Mouse (Mus musculus) heart, postnatal 4 days (tissue): Measurements from ENCODE around the gene Runx3. TPM values are rescaled to one million over a fixed set of nuclear protein-coding genes. Genes with fewer than 3 reads are reported as not detected.

Source experiments
- DNase-seq: peaks from one replicate; pipeline ENCODE4 v3.0.0; 2021
- total RNA-seq, 2 experiments: library from RNA; stranded (reverse); gene quantifications; 2 replicates each; pipeline ENCODE4 v1.2.3; 2021

The Runx3 gene
- total RNA-seq, 2 experiments from 2014 or later, result 0.25 to 0.45 TPM

GRCm38 (mm10) chr4:135114301-135114700, 6.2 kb upstream of the Runx3 start:
- DNase-seq, result no peak

DNA sequence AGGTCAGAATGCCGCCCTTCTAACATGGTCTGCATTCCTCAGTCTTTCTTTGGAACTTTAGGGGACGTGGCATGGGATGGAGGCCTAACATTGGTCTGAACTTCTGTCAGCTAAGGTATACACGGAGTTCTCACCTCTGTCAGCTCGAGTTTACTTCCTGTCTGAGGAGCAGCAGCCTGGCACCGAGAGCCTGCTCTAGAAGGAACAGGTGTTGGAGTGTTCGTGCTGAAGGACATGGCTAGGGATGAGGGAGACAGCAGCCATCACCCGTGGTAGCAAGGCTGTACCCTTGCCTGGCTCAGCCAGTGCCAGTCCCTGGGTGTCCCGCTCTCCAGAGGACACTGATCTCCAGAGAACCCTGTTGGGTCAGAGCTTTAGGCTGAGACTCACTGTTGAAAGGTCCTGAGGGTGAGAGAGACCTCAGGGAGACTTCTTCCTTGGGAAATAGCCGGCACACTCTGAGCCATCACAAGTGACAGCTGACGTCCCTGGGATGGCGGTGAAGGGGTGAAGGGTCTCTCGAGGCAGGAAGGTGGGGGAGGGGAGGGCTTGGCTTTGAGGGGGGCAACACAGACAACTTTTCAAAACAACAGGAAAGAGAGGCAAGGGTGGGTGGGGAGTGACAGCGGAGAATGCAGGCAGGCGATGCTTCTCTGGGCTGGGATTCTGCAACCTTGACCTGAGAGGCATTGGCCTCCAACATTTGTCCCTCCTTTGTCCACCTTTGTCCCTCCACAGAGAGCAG, 4.9 kb upstream of the Runx3 start:
- DNase-seq, result no peak

- DNase-seq, result no peak
Observed at GRCm38 (mm10) chr4:135116391-135116790, 4.1 kb upstream of the Runx3 start.

GRCm38 (mm10) chr4:135117846-135118245, 2.6 kb upstream of the Runx3 start:
- no peak for DNase-seq

- no peak for DNase-seq
Observed at GRCm38 (mm10) chr4:135118855-135119474, 1.5 kb upstream of the Runx3 start.

GRCm38 (mm10) chr4:135123721-135124120, 3.3 kb downstream of the Runx3 start:
- no peak for DNase-seq

DNA sequence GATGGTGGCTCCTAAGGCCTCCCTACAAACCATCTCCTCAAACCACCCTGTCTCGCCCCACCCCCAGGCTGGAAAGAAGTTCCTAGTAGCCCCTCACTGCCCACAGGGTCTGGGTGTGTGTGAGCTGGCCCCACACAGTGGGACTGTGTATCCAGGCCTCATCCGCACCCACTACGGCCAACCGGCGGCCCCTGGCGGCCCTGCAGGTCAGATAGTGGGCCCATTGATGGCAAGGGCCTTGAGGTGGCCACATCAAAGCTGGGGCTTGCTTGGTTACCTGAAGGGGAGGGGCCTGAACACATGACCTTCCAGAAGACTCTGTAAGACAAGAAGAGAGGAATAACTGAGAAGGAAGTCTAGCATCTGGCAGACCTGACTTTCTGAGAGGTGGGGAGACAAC, 4.3 kb downstream of the Runx3 start:
- DNase-seq, result no peak

DNA sequence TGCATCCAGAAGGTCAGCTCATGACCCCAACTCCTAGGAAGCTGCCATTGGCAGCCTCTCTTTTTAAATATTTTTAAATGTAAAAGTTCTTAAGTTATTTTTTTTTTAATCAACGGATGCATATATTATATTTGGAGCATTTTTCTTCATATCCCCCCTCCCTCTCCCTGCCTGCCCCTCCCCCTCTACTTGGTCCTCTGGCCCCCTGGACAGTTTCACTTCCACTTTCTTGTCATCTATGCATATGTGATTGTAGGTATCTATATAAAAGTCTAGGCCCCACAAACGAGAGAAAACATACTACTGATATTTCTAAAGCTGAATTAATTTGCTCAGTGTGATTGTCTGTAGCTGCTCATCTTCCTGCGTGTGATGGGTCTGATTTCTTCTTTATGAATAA, 4.7 kb downstream of the Runx3 start:
- no peak for DNase-seq

- no peak for DNase-seq
Observed at GRCm38 (mm10) chr4:135126385-135126784, 5.9 kb downstream of the Runx3 start.

- DNase-seq, result no peak
Observed at GRCm38 (mm10) chr4:135128841-135129520, 8.5 kb downstream of the Runx3 start.

DNA sequence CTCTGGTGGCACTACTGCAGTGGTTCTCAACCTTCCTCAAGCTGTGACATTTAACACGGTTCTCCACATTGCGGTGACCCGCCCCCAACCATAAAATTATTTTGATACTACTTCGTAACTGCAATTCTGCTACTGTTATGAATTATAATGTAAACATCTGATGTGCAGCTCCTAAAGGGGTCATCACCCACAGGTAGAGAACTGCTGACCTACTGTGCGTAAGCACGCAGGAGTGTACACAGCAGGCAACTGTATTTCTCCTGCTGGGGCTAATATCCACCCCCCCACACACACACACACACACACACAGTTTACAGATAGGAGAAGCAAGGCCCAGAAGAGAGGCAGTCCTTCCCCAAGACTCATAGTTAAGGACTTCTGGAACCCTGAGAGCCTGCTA, 9.7 kb downstream of the Runx3 start:
- no peak for DNase-seq

- DNase-seq, result no peak
Observed at GRCm38 (mm10) chr4:135131145-135131544, 10.7 kb downstream of the Runx3 start.

- no peak for DNase-seq
Observed at GRCm38 (mm10) chr4:135132797-135133196, 12.3 kb downstream of the Runx3 start.

- DNase-seq, result no peak
Observed at GRCm38 (mm10) chr4:135133711-135134110, 13.3 kb downstream of the Runx3 start.

DNA sequence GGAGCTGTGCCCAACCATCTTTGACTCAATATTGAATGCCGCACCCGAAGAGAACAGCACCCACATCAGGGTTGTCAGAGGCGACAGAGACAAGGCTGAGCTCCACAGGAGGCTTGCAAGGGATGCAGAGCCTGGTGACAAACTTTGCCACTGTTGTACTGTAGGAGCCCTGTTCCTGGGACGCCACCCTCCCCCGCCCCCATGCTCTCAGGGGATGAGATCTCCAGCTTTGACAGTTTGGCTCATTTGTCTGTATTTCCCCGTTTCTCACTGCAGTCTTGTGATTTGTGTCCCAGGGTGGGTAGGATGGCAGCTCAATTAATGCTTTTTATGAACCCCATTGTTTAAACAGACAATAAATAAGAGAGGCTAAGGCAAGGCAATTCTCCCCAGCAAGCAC, 14.9 kb downstream of the Runx3 start:
- no peak for DNase-seq

DNA sequence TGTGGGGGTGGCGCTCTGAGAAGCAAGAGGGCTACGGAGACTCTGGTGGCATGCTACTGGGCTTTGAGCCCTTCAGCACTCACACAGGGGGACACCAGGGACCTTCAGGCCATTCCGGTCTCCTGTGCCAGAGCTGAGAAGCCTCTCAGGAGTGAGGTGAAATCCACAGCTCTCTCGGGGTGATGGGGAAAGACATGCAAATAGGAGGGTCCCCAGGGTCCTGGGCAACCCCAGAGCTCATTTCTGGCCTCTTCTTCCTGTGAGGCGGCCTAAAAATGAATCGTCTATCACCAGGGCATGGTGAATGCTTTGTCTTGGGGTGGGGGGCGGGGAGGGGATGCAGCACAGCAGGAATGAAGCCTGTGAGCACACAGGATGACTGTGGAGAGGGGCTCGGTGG, 15.8 kb downstream of the Runx3 start:
- no peak for DNase-seq

DNA sequence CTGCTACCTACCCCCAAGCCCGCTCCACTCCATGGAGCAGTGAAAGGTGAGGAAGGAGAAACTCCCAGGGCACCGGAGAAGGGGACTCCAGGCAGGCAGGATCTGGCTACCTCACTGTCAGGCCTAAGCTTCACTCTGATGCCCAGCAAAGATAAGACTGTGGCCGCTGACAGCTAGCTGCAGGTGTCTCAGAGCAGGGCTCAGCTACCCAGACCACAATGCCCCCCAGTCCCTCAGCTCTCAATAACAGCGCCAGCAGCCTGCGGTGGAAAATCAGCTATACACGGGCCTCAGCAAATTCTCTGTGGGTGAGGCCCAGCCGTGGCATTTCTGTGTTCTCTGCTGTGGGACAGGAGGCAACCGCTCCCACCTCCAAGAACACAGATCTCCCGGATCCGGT, 16.2 kb downstream of the Runx3 start:
- DNase-seq, result no peak

- DNase-seq, result no peak
Observed at GRCm38 (mm10) chr4:135140647-135141515, 20.4 kb downstream of the Runx3 start.

DNA sequence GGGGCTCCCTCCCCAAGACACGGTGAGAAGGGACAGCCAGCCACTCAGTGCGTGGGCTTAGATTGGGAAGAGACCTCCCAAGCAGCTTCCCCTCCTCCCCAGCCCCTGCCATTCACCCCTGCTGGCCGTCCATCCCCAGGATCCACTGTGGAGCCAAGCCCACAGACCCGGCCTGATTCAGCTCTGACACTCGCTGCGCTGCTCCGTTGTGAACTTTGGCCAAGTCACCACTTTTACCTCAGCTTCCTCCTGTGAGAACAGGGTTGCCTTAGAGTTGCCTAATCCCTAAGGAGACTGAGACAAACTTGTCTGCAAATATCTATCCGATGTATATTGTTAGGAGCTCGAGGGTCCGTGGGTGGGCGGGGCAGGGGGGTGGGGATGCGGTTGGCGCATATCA, 21.3 kb downstream of the Runx3 start:
- DNase-seq, result no peak

DNA sequence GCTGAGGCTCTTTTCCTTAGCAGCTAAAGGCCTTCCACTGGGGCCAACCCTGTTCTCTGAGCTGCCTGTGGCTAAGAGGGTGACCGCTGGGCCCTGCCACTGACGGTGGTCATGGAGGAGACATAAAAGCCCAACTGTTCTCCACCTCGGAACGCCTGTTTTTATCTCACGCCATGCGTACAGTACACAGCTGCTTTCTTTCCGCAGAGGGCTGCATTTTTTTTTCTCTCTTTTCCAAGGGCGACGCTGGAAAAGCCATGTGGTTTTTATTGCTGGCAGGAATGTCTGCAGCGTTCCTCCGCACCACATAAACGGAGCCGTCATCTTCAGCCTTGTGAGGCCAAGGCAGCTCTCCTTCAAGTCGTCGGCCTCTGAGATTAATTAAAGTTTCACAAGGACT, 26.3 kb downstream of the Runx3 start:
- DNase-seq, result no peak

DNA sequence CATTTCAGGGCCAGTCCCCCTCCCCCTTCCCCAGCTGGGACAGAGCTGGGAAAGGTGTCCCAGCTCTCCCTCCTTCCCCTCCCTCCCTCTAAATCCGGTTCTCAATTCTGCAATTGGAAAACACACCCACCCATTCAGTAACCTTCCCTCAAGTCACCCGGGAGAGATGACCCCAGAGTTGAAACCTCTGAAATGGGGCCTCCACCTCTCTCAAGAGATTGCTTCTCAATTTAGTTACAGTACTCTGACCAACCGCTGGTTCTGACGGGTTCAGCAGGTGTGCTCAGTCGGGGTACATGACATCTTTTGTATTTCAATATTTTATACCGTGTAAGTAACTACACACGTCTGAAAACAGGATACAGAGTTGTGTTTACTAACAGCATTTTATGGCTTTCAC, 28.2 kb downstream of the Runx3 start:
- no peak for DNase-seq

DNA sequence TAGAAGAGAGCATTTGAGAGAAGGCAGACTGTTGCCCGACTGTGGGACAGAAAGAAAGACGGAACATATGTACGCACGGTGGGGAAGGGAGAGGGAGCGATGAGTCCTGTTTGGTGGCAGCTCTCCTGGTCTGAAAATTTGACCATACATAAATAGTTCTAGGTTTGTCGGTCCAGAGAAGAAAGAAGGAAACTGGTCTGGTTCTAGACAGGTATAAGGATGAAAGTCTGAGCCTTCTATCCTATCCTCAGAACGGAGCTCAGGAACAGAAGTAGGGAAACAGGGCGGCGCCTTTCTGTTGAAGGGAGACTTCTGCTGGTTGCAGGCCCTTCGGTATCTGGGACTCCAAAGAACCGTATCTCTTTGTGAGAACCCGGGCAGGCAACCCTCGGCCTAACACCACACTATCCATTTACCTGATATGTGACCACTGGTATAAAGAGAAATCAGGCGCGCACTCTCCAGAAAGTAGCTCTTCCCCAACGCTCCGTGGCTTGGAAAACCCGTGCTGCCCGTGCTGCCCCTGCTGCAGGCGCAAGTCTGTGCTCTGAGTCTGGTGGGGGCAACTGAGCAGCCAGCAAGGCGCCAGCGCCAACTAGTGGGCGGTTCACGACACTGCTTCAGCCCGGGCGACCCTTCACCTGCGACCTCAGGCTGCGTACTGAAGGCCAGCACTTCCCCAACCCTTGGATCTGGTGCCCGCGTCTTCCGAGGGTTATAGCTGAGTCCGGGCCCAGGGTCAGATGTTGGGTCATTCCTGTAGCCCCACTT, 29.8 kb downstream of the Runx3 start:
- DNase-seq, result peak; percentile 84
